Mouse (Mus musculus) erythroblast, embryonic 14.5 days (primary cell): ENCODE measurements around the gene Ctsf.

Experiments
- GATA1 ChIP-seq: IDR thresholded peaks from 2 replicates; pipeline ENCODE4 v1.6.1; 2012; ENCODE audit warnings: low read length, inconsistent platforms, mixed read lengths
- TAL1 ChIP-seq: IDR thresholded peaks from 3 replicates; pipeline ENCODE4 v1.6.1; 2012; ENCODE audit warnings: low read length, inconsistent platforms, mixed read lengths

DNA sequence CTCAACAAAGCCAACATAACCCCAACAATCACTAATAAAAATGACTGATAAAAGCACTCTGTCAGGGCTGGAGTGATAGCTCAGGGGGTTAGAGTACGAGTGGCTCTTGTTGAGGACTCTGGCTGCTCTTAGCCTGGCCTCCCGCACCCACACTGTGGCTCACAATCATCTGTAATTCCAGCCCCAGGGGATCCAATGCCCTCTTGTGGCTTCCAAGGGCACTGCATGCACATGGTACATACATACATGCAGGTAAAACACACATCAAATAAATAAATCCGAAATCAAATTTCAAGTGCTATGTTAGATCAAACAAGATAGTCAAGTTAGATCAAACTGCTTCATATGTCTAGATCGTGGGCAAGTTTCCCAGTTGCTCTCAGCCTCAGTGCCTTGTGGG, 53.2 kb downstream of the Ctsf start:
- no peak for TF ChIP-seq TAL1
- no peak for TF ChIP-seq GATA1
